Comparison of ENCODE assay signal across 29 mouse cellular contexts in genomic region chr9:31195573-31195972, GRCm38 (mm10).
"Had no signal": no experiment of that assay in that cellular context is flagged by ENCODE, and none has a peak within 500 bp of the region (broad histone marks: within the 10 kb centered on the region; RNA-seq: fewer than 3 reads in every experiment).

No protein-coding gene starts in this region.

- H3K4me2 ChIP-seq: embryonic facial prominence, embryonic 12.5 days; embryonic facial prominence, embryonic 13.5 days; embryonic facial prominence, embryonic 15.5 days; forebrain, embryonic 12.5 days; forebrain, embryonic 13.5 days; forebrain, embryonic 15.5 days had no signal

- ATAC-seq: forebrain, embryonic 13.5 days; forebrain, embryonic 14.5 days; forebrain, embryonic 15.5 days; forebrain, embryonic 16.5 days; forebrain, postnatal 0 days had no signal

- H3K27me3 ChIP-seq: embryonic facial prominence, embryonic 12.5 days; embryonic facial prominence, embryonic 13.5 days; embryonic facial prominence, embryonic 15.5 days; forebrain, embryonic 12.5 days; forebrain, embryonic 13.5 days; forebrain, embryonic 15.5 days had no signal

- H3K4me1 ChIP-seq: embryonic facial prominence, embryonic 12.5 days; embryonic facial prominence, embryonic 15.5 days had no signal

- H3K9me3 ChIP-seq: embryonic facial prominence, embryonic 12.5 days; embryonic facial prominence, embryonic 15.5 days; forebrain, embryonic 12.5 days; forebrain, embryonic 15.5 days; heart, embryonic 10.5 days had no signal

- H3K9ac ChIP-seq: embryonic facial prominence, embryonic 12.5 days; embryonic facial prominence, embryonic 13.5 days; embryonic facial prominence, embryonic 15.5 days; forebrain, embryonic 12.5 days; forebrain, embryonic 13.5 days; forebrain, embryonic 15.5 days; forebrain, postnatal 0 days had no signal

- H3K36me3 ChIP-seq: embryonic facial prominence, embryonic 12.5 days; forebrain, embryonic 15.5 days had no signal

- H3K27ac ChIP-seq: embryonic facial prominence, embryonic 10.5 days; embryonic facial prominence, embryonic 12.5 days; embryonic facial prominence, embryonic 13.5 days; embryonic facial prominence, embryonic 15.5 days; forebrain, embryonic 10.5 days; forebrain, embryonic 12.5 days; forebrain, embryonic 13.5 days; forebrain, embryonic 15.5 days; heart, adult 2 months; heart, embryonic 10.5 days had no signal

- DNase-seq: cerebellum, adult 2 months; cerebellum, adult 8-10 months; cerebellum, adult 9-10 months; cerebellum, adult 9-11 months; cerebellum, postnatal 10 days; cerebellum, postnatal 14 days; cerebellum, postnatal 25 days; cerebellum, postnatal 36 days; embryo, embryonic 11 days; forebrain, postnatal 0 days; gastrocnemius, postnatal 10 days; gastrocnemius, postnatal 14 days; gastrocnemius, postnatal 25 days; gastrocnemius, postnatal 36 days; heart, adult 11 months; heart, adult 18-20 months; heart, adult 2 months had no signal

- H3K4me3 ChIP-seq: embryonic facial prominence, embryonic 10.5 days; embryonic facial prominence, embryonic 12.5 days; embryonic facial prominence, embryonic 13.5 days; embryonic facial prominence, embryonic 15.5 days; erythroblast, embryonic 14.5 days; forebrain, embryonic 10.5 days; forebrain, embryonic 12.5 days; forebrain, embryonic 13.5 days; forebrain, embryonic 15.5 days; heart, adult 2 months; heart, embryonic 10.5 days had no signal
